Mouse (Mus musculus) small intestine, adult 2 months (tissue): ENCODE measurements around the gene Sbk1.

ENCODE experiments used
- CTCF ChIP-seq: fragments of 200-500 bp; IDR thresholded peaks from 2 replicates; pipeline ENCODE4 v1.5.1; 2012; ENCODE audit warnings: low read depth, mild to moderate bottlenecking, control low read depth, inconsistent platforms, low read length, moderate library complexity, mixed read lengths; ENCODE audit not compliant: insufficient replicate concordance, insufficient read length; ENCODE audit errors: extremely low read depth
- POLR2A ChIP-seq: fragments of 200-500 bp; IDR thresholded peaks from 2 replicates; pipeline ENCODE4 v1.6.1; 2012; ENCODE audit warnings: low read depth, mild to moderate bottlenecking, control low read depth, inconsistent platforms, low read length, moderate library complexity

DNA sequence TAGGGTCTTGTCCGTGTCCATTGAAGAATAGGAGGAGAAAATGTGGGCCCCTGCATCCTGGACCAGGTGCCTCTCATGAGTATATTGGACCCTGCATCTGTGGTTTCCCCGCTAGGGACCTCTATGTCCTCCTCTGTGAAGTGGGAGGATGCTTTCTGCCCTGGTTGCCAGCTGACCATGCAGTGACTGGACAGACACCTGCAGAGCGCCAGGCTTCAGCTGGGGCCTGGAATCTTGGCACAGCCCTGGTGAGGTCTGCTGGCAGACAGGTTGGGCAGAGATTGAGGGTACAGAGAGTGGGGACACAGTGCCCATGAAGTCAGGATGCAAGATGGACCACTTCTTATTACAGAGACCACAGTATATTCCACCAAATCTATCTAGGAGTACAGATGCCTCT is 22.4 kb upstream of the Sbk1 start:
- TF ChIP-seq CTCF (no peak), POLR2A (no peak)
